Mouse (Mus musculus) heart, adult 2 months (tissue): ENCODE measurements around the gene Hist1h4b. TPM values are rescaled to one million over a fixed set of nuclear protein-coding genes. Genes with fewer than 3 reads are reported as not detected.

Experiments
- DNase-seq, 2 experiments: peaks; one replicate each; pipeline ENCODE4 v3.0.0; 2021
- H3K27ac ChIP-seq: fragments of 200-600 bp; 2 replicates; pipeline ENCODE4 v1.8.1; 2022
- H3K27me3 ChIP-seq: fragments of 200-500 bp; 2 replicates; pipeline ENCODE4 v1.6.1; 2012; ENCODE audit warnings: mild to moderate bottlenecking, low read length, inconsistent platforms, mixed read lengths; ENCODE audit not compliant: control insufficient read depth, insufficient read depth
- H3K36me3 ChIP-seq: fragments of 200-500 bp; 2 replicates; pipeline ENCODE4 v1.6.1; 2012; ENCODE audit warnings: low read length, inconsistent platforms; ENCODE audit not compliant: control insufficient read depth, insufficient read depth
- H3K4me1 ChIP-seq: fragments of 200-500 bp; 2 replicates; pipeline ENCODE4 v1.6.1; 2011; ENCODE audit warnings: low read length; ENCODE audit not compliant: control insufficient read depth, insufficient read depth
- H3K4me3 ChIP-seq: fragments of 200-600 bp; 2 replicates; pipeline ENCODE4 v1.8.1; 2022
- H3K79me2 ChIP-seq: fragments of 200-500 bp; replicated peaks from 2 replicates; pipeline ENCODE4 v1.6.1; 2012; ENCODE audit warnings: mild to moderate bottlenecking, inconsistent platforms, low read length, moderate library complexity, mixed read lengths; ENCODE audit not compliant: control insufficient read depth, insufficient read depth
- H3K9ac ChIP-seq: fragments of 200-500 bp; 2 replicates; pipeline ENCODE4 v1.6.1; 2012; ENCODE audit warnings: low read depth, mild to moderate bottlenecking, control low read depth, inconsistent platforms, low read length, mixed read lengths
- CTCF ChIP-seq: fragments of 200-600 bp; IDR thresholded peaks from 2 replicates; pipeline ENCODE4 v1.8.1; 2022; ENCODE audit warnings: antibody characterized with exemption, mild to moderate bottlenecking, moderate library complexity
- EP300 ChIP-seq: fragments of 200-500 bp; IDR thresholded peaks from 2 replicates; pipeline ENCODE4 v1.6.1; 2011; ENCODE audit warnings: low read depth, low read length, control low read depth; ENCODE audit not compliant: insufficient read depth
- POLR2A ChIP-seq: fragments of 200-500 bp; IDR thresholded peaks from 2 replicates; pipeline ENCODE4 v1.6.1; 2011; ENCODE audit warnings: mild to moderate bottlenecking, low read depth, low read length, control low read depth; ENCODE audit not compliant: insufficient read depth
- WGBS: fragments of 180-500 bp; shearing (Covaris S2); methylation state at CpG from one replicate; pipeline ENCODE4 v1.1.7; 2018; 5-methylcytosine and 5-hydroxymethylcytosine counted together
- intact Hi-C: fragments of 180-260 bp; cut with DNase I; formaldehyde crosslinking; loops from one replicate; pipeline ENCODE4 v1.15.1; 2025
- polyA plus RNA-seq: library from polyadenylated mRNA; depleted of rRNA; stranded (reverse); fragments of >200 nt; gene quantifications from 2 replicates; pipeline ENCODE4 v1.2.3, GENCODE M21; 2012
- total RNA-seq, 2 experiments: library from RNA; stranded (reverse); gene quantifications; 2 replicates each; pipeline ENCODE4 v1.2.3; 2021

Gene Hist1h4b
- total and polyA plus RNA-seq, 3 experiments, result 1.1 to 11.3 (median 4.9) TPM

DNA sequence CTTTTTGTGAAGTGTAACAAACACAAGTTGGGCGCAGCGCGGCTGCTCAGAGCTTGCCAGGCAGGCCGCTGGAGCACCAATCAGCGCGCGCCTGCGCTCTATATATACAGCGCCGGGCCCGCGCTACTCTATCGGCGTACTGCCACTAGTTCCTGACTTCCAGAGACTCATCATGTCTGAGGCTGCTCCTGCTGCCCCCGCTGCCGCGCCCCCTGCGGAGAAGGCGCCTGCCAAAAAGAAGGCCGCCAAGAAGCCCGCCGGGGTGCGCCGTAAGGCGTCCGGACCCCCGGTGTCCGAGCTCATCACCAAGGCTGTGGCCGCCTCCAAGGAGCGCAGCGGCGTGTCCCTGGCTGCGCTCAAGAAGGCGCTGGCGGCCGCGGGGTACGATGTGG, 18.1 kb upstream of the Hist1h4b start, which contains the start of gene Hist1h1c:
Gene Hist1h1c, plus strand, starts transcription at position 132 of the 392 bp plus-strand sequence.
- peak; percentile 92 to 94 for DNase-seq
- no peaks in the 10 kb centered on the region for H3K27me3 ChIP-seq
- H3K4me1 ChIP-seq, result peaks cover 1% of the 10 kb centered on the region; the same call in 1 of the 2 replicates
- peak within 1 kb of the TSS; percentile 71 for H3K9ac ChIP-seq
- intact Hi-C loops, result loop anchor here (1.0 to 10.0 kb wide), 2 partner anchors 40 to 1984 kb away; partner anchors contain the start of genes Hist1h2ak, Hist1h2bn, Hist1h4c and Hist1h4k
- H3K79me2 ChIP-seq, result no peaks in the 10 kb centered on the region
- under 1% methylated on average over 38 of the region's 38 CpGs for WGBS
- peak; percentile 98 for TF ChIP-seq POLR2A
- TF ChIP-seq CTCF, result peak; percentile 15; the same call in 1 of the 2 replicates
- TF ChIP-seq EP300, result peak; percentile 61; the same call in 1 of the 2 replicates
- H3K27ac ChIP-seq, result peak within 1 kb of the TSS; percentile 96
- H3K36me3 ChIP-seq, result peaks cover 18% of the 10 kb centered on the region
- peak within 1 kb of the TSS; percentile 89 for H3K4me3 ChIP-seq

DNA sequence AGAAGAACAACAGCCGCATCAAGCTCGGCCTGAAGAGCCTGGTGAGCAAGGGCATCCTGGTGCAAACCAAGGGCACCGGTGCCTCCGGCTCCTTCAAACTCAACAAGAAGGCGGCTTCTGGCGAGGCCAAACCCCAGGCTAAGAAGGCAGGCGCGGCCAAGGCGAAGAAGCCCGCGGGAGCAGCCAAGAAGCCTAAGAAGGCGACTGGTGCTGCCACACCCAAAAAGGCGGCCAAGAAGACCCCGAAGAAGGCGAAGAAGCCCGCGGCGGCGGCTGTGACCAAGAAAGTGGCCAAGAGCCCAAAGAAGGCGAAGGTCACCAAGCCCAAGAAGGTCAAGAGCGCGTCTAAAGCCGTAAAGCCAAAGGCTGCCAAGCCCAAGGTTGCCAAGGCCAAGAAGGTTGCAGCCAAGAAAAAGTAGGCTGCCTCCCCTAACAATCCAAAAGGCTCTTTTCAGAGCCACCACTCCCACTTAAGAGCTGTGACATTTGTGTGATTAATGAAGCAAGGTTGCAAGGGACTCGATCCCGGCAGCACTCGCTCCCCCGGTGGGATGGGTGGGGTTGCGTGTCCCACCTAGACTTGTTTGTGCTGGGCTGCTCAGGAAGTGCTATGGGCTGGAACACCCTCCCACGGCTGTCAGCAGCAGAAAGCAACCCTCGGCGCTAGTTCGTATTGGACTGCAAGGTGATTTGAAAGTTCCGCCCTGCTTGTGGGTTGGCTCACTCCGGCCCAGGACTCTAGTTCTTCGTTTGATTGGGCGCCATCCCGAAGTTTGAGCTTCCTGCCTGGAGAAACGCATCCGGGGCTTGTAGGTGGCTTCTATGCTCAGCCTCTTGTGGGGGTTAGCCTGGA, 17.5 kb upstream of the Hist1h4b start:
- intact Hi-C loops, result loop anchor here (1.0 to 10.0 kb wide), 2 partner anchors 41 to 1984 kb away; partner anchors contain the start of genes Hist1h2ak, Hist1h2bn, Hist1h4c and Hist1h4k
- peaks cover 1% of the 10 kb centered on the region; the same call in 1 of the 2 replicates for H3K4me1 ChIP-seq
- no peaks in the 10 kb centered on the region for H3K27me3 ChIP-seq
- H3K36me3 ChIP-seq, result peaks cover 18% of the 10 kb centered on the region
- H3K9ac ChIP-seq, result peak overlapping the region; percentile 85
- under 1% methylated on average over 39 of the region's 39 CpGs for WGBS
- peak overlapping the region; percentile 89 for H3K4me3 ChIP-seq
- no peaks in the 10 kb centered on the region for H3K79me2 ChIP-seq
- TF ChIP-seq EP300, result peak; percentile 77; the same call in 1 of the 2 replicates
- peak; percentile 92 for TF ChIP-seq POLR2A
- TF ChIP-seq CTCF, result 0 out of 2 replicates have a peak, but pooled peaks have one; percentile 15
- peak; percentile 90 to 97 for DNase-seq
- H3K27ac ChIP-seq, result peak overlapping the region; percentile 96

DNA sequence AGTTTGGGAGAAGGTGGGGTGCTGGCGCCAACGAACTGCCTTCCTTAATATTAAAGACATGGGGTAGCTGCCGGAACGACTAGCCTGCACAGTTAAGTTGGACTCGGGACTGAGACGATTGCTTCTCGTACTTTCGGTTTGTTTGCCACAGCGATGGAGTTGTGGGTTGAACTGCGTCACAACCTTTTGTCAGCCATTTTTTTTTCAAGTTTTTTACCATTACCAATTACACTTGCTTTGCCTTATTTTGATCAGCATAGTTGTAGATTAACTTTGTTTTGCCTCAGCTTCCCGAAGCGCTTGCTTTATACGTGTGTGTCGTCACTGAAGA, 16.9 kb upstream of the Hist1h4b start:
- Histone ChIP-seq H3K36me3 (peaks cover 18% of the 10 kb centered on the region), H3K79me2 (no peaks in the 10 kb centered on the region), H3K4me1 (peaks cover 1% of the 10 kb centered on the region; the same call in 1 of the 2 replicates), H3K9ac (peak overlapping the region; percentile 85), H3K4me3 (peak overlapping the region; percentile 89), H3K27ac (peak overlapping the region; percentile 96), H3K27me3 (no peaks in the 10 kb centered on the region)
- no peak for DNase-seq
- TF ChIP-seq CTCF, result no peak
- TF ChIP-seq EP300, result no peak
- TF ChIP-seq POLR2A, result no peak; the same call in 1 of the 2 replicates
- intact Hi-C loops, result loop anchor here (1.0 to 10.0 kb wide), 4 partner anchors 42 to 1985 kb away; partner anchors contain the start of genes Hist1h2af, Hist1h2ak, Hist1h2bn and Hist1h4c
- 0% methylated on average over 14 of the region's 14 CpGs for WGBS

DNA sequence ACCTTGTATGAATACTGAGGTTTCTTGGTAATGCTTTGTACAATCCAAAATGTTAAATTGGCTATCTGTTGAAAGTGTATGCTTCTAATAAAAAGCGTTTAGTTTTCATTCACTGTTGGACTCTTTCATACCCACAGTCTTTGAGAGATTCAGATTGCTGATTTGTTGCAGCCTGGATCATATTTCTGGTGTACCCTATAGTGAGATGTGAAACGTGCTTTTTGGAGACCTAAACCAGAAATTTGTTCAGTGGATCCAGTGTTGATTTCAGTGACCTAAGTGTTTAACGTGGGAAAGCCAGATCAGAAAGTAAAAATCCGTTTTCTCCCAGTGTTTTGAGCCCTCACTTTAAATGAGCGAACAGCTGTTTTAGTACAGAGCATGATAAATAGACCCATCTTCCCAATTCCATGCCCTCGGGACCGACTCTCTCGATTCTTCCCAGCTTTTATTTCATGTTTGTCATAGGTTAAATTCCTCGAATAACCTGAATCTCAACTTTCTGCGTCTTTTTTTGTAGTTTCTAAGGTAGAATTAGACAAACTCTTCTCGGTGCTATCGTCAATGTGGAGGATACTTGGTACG, 16.5 kb upstream of the Hist1h4b start:
- no peaks in the 10 kb centered on the region for H3K79me2 ChIP-seq
- DNase-seq, result no peak
- H3K36me3 ChIP-seq, result peaks cover 18% of the 10 kb centered on the region
- WGBS, result 25% methylated on average over 13 of the region's 13 CpGs
- peak overlapping the region; percentile 89 for H3K4me3 ChIP-seq
- TF ChIP-seq CTCF (no peak), EP300 (no peak)
- peaks cover 1% of the 10 kb centered on the region; the same call in 1 of the 2 replicates for H3K4me1 ChIP-seq
- intact Hi-C loops, result loop anchor here (5.0 kb wide), 2 partner anchors 158 to 208 kb away; partner anchors contain the start of genes Hist1h2af, Hist1h4d and Hist1h4h
- H3K27ac ChIP-seq, result peak overlapping the region; percentile 96
- H3K27me3 ChIP-seq, result no peaks in the 10 kb centered on the region
- peak overlapping the region; percentile 85 for H3K9ac ChIP-seq

DNA sequence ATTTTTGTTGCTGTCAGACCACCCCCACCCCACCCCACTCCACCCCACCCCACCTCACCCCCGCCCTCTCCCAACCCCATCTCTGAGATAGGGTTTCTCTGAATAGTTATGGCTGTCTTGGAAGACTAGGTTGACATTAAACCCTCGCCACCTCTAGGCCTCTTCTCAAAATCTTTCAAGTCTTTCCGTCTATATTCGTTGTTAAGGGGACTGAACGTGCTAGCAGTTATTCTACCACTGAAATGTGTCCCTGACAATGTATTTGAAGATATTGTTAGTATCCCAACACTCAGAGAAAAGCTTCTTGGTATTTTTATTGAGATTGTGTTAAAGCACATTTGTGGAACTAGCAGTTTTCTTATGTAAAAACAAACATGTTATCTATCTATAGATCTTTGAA, 15.9 kb upstream of the Hist1h4b start:
- H3K4me1 ChIP-seq, result peaks cover 2% of the 10 kb centered on the region
- intact Hi-C loops, result loop anchor here (5.0 kb wide), 2 partner anchors 159 to 209 kb away; partner anchors contain the start of genes Hist1h2af, Hist1h4d and Hist1h4h
- H3K9ac ChIP-seq, result no peak overlapping the region
- 58% methylated on average over 5 of the region's 5 CpGs for WGBS
- no peak overlapping the region for H3K27ac ChIP-seq
- no peaks in the 10 kb centered on the region for H3K27me3 ChIP-seq
- no peaks in the 10 kb centered on the region for H3K79me2 ChIP-seq
- no peak for DNase-seq
- H3K36me3 ChIP-seq, result peaks cover 18% of the 10 kb centered on the region
- peak overlapping the region; percentile 89; the same call in 1 of the 2 replicates for H3K4me3 ChIP-seq
- TF ChIP-seq POLR2A, result no peak
- TF ChIP-seq EP300, result no peak
- TF ChIP-seq CTCF, result no peak
